Mouse (Mus musculus) left cerebral cortex, postnatal 36 days (tissue): ENCODE results near the gene Flrt1. TPM values are rescaled to one million over a fixed set of nuclear protein-coding genes. Genes with fewer than 3 reads are reported as not detected.
A peak's percentile ranks its signal among the peaks of the same experiment; 100 is the strongest.

Experiments used
- DNase-seq, 2 experiments: peaks; one replicate each; pipeline ENCODE4 v3.0.0; 2021 to 2022; ENCODE audit warnings: low spot score in 2 of 2, mixed read lengths in 1 of 2
- intact Hi-C: fragments of 180-260 bp; cut with DNase I; formaldehyde crosslinking; loops from one replicate; pipeline ENCODE4 v1.15.1; 2025
- total RNA-seq, 2 experiments: library from RNA; stranded (reverse); gene quantifications; 2 replicates each; pipeline ENCODE4 v1.2.3; 2021

Gene Flrt1
- 10 to 100 TPM; 36.2 to 41.7 TPM for total RNA-seq

- intact Hi-C loops, result no loop called here
Measured at GRCm38 (mm10) chr19:7105544-7105943, at the start of gene Flrt1. Flrt1 (minus strand) TSS chr19:7105729.

GRCm38 (mm10) chr19:7155196-7155595 lies 49.7 kb upstream of the Flrt1 start:
- DNase-seq, result no peak
- intact Hi-C loops, result no loop called here

More at GRCm38 (mm10) chr19:7105544-7105943, at the start of gene Flrt1:
- no peak for DNase-seq

GRCm38 (mm10) chr19:7153232-7153631 lies 47.7 kb upstream of the Flrt1 start:
- intact Hi-C loops, result no loop called here
- DNase-seq, result no peak

- intact Hi-C loops, result no loop called here
- DNase-seq, result no peak
Measured at GRCm38 (mm10) chr19:7151927-7152653, 46.6 kb upstream of the Flrt1 start.

GRCm38 (mm10) chr19:7151300-7151926 lies 45.9 kb upstream of the Flrt1 start:
- no peak for DNase-seq
- intact Hi-C loops, result no loop called here

- intact Hi-C loops, result no loop called here
- DNase-seq, result no peak
Measured at GRCm38 (mm10) chr19:7149158-7149685, 43.7 kb upstream of the Flrt1 start.

- intact Hi-C loops, result no loop called here
- peak in 1 of 2 experiments; percentile 66 for DNase-seq
Measured at GRCm38 (mm10) chr19:7148541-7149085, 43.1 kb upstream of the Flrt1 start.

- intact Hi-C loops, result no loop called here
- DNase-seq, result peak in 1 of 2 experiments; percentile 79
Measured at GRCm38 (mm10) chr19:7148096-7148495, 42.6 kb upstream of the Flrt1 start.

- intact Hi-C loops, result no loop called here
- no peak for DNase-seq
Measured at GRCm38 (mm10) chr19:7146376-7146775, 40.8 kb upstream of the Flrt1 start.

GRCm38 (mm10) chr19:7144458-7144857 lies 38.9 kb upstream of the Flrt1 start:
- intact Hi-C loops, result no loop called here
- no peak for DNase-seq

GRCm38 (mm10) chr19:7143854-7144253 lies 38.3 kb upstream of the Flrt1 start:
- peak in 1 of 2 experiments; percentile 80 for DNase-seq
- intact Hi-C loops, result no loop called here

- DNase-seq, result no peak
- intact Hi-C loops, result no loop called here
Measured at GRCm38 (mm10) chr19:7142207-7142915, 36.8 kb upstream of the Flrt1 start.

- intact Hi-C loops, result no loop called here
- peak in 1 of 2 experiments; percentile 60 for DNase-seq
Measured at GRCm38 (mm10) chr19:7140856-7141421, 35.4 kb upstream of the Flrt1 start.

GRCm38 (mm10) chr19:7140373-7140772 lies 34.8 kb upstream of the Flrt1 start:
- intact Hi-C loops, result no loop called here
- DNase-seq, result no peak

GRCm38 (mm10) chr19:7139321-7139720 lies 33.8 kb upstream of the Flrt1 start:
- intact Hi-C loops, result no loop called here
- no peak for DNase-seq

- intact Hi-C loops, result no loop called here
Measured at GRCm38 (mm10) chr19:7138327-7138726, 32.8 kb upstream of the Flrt1 start.

GRCm38 (mm10) chr19:7136714-7137498 lies 31.4 kb upstream of the Flrt1 start:
- no peak for DNase-seq
- intact Hi-C loops, result no loop called here

More at GRCm38 (mm10) chr19:7138327-7138726, 32.8 kb upstream of the Flrt1 start:
- DNase-seq, result no peak

GRCm38 (mm10) chr19:7136016-7136415 lies 30.5 kb upstream of the Flrt1 start:
- intact Hi-C loops, result no loop called here
- no peak for DNase-seq

GRCm38 (mm10) chr19:7135525-7135924 lies 30.0 kb upstream of the Flrt1 start:
- intact Hi-C loops, result no loop called here
- DNase-seq, result no peak
